Mouse (Mus musculus) embryonic fibroblast, embryonic 13.5 days (primary cell): ENCODE data around the gene Psme2. TPM values are rescaled to one million over a fixed set of nuclear protein-coding genes. Genes with fewer than 3 reads are reported as not detected.

Experiments
- H3K27ac ChIP-seq: 2 replicates; pipeline ENCODE4 v1.5.1; 2012; ENCODE audit warnings: low read length, control low read depth, inconsistent platforms; ENCODE audit not compliant: insufficient read depth
- H3K4me1 ChIP-seq: 2 replicates; pipeline ENCODE4 v1.6.1; 2011; ENCODE audit warnings: low read length; ENCODE audit not compliant: control insufficient read depth, insufficient read depth
- H3K4me3 ChIP-seq: 2 replicates; pipeline ENCODE4 v1.5.1; 2011; ENCODE audit warnings: mild to moderate bottlenecking, control low read depth, low read length; ENCODE audit not compliant: insufficient read depth
- CTCF ChIP-seq: IDR thresholded peaks from 2 replicates; pipeline ENCODE4 v1.5.1; 2011; ENCODE audit warnings: mild to moderate bottlenecking, control low read depth, low read length, moderate library complexity, borderline replicate concordance; ENCODE audit not compliant: insufficient read depth
- POLR2A ChIP-seq: IDR thresholded peaks from 2 replicates; pipeline ENCODE4 v1.6.1; 2011; ENCODE audit warnings: low read depth, mild to moderate bottlenecking, control low read depth, low read length, moderate library complexity
- polyA plus RNA-seq: library from polyadenylated mRNA; stranded (reverse); fragments of >200 nt; gene quantifications from 2 replicates; pipeline ENCODE4 v1.2.4, GENCODE M21; 2011; ENCODE audit warnings: low read depth; ENCODE audit not compliant: missing spikeins, insufficient read length

Gene Psme2
- polyA plus RNA-seq, 1 experiment: 242 TPM

DNA sequence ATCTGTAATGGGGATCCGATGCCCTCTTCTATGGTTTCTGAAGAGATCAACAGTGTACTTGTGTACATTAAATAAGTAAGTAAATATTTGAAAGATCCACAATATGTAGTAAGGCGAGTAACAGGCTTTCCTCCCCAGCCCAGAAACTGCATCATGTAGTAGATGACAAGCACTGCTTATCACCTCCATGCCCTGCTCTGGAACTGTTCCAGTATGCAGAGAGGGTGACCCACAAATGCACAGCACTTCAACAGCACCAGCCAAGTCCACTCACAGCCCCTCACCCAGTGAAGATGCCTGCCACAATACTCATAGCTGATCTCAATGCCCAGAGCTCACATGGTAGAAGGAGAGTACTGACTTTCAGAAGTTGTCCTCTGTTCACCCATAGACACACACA is 20.3 kb downstream of the Psme2 start:
- TF ChIP-seq CTCF: no peak
- no peak for TF ChIP-seq POLR2A
- Histone ChIP-seq H3K4me1 (no peaks in the 10 kb centered on the region), H3K4me3 (no peak overlapping the region), H3K27ac (no peak overlapping the region)

DNA sequence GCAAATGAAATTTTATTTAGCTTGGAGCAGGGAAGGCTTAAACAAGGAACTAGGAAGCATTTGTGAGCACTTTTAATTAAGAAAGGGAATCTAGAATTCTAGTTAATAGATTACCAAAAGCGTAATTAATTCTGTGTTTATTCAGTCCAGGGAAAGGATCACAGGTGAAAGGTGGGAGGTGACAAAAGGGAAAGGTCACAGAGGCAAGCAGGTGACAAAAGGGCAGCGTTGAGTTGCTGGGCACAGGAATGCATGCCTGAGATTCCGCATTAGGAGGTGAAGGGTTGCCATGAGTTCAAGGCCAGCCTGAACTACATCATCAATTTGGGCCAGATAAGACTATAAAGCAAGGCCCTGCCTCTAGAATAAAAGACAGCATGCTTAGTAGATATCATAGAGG is 23.4 kb downstream of the Psme2 start:
- TF ChIP-seq POLR2A (no peak), CTCF (no peak)

DNA sequence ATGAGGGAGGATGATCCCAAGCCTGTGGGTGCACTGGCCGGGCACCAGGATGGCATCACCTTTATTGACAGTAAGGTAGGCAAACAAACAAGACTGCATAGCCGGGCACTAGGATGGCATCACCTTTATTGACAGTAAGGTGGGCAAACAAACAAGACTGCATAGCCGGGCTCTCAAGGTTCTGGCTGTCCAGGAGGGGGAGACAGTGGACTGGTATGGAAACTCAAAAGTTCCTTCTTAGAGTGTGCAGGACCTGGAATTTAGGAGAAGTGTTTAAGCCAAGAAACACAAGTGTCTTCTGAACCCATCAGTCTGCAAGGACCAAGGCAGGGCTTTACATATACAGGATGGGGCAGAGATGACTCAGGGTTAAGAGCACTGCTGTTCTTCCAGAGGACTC is 25.2 kb downstream of the Psme2 start:
- H3K4me3 ChIP-seq: no peak overlapping the region
- H3K27ac ChIP-seq: no peak overlapping the region
- peaks cover 3% of the 10 kb centered on the region; the same call in 1 of the 2 replicates for H3K4me1 ChIP-seq
- TF ChIP-seq CTCF: no peak
- no peak for TF ChIP-seq POLR2A

More for the DNA sequence above, 23.4 kb downstream of the Psme2 start:
- no peak overlapping the region for H3K4me3 ChIP-seq
- no peaks in the 10 kb centered on the region for H3K4me1 ChIP-seq
- H3K27ac ChIP-seq: no peak overlapping the region

DNA sequence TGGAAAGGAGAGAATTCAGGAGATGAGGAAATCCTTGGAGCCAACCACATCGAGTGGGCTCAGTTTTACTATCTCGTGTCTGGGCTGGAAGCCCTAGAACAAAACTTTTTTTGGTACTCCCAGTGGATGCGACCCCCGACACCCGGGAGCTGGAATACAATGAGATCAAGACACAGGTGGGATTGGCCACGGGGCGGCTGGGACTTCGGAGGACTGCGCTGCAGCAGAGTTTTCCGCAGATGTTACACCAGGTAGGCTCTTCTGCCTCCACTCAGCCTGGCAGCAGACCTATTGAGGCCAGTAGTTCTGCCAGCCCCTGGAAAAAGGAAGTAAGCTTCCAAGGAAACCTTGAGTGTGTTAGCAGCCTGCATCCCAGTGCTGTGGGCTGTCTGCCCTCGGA is 27.7 kb downstream of the Psme2 start:
- no peak overlapping the region for H3K27ac ChIP-seq
- TF ChIP-seq CTCF (no peak), POLR2A (no peak)
- H3K4me3 ChIP-seq: no peak overlapping the region
- peaks cover 3% of the 10 kb centered on the region; the same call in 1 of the 2 replicates for H3K4me1 ChIP-seq

- H3K4me3 ChIP-seq: no peak overlapping the region
- TF ChIP-seq POLR2A: no peak
- no peak for TF ChIP-seq CTCF
Observed at GRCm38 (mm10) chr14:55561860-55562259, 29.1 kb downstream of the Psme2 start.

DNA sequence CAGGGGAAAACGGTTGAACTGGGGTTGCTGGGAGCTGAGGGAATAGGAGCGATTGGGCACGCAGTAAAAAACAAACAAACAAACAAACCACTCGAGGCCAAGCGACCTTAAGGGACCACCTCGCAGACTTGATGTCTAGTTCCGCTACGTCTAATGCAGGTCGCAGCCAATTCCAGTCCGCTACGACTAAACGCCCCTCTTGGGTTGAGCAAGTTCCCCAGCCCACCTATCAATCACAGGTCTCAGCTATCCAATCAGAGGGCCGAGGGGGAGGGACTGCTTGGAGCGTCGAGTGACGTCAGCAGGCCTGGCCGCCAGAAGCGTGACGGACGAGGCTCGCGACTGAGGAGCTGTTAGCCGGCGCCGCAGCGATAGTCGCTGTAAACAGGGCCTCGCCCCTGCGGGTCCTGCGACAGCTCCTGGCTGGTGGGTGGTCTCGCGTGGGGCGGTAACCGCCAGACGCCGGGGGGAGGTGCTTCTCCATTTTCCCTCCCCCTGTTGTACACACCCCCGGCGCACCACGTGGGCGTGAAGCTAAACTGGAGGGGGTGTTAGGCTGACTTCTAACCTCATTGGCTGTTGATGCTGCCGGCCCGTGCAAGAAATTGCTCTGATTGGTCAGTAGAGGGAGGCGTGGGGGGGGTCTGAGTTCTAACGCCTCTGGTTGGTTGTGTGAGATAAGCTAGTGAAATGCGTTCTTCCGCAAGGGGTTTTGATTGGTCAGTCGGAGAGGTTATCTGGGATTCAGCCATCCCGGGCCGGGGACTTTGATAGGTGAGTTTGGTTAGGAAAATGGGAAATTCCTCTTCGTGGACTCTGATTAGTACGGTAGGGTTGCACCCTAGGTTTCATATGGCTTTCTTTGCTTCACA is 30.5 kb downstream of the Psme2 start, which contains the start of gene A730061H03Rik:
TSS of gene A730061H03Rik (minus strand) at position 205 of the 872 bp plus-strand sequence.
- peak; percentile 75 for TF ChIP-seq POLR2A
- no peak for TF ChIP-seq CTCF
- Histone ChIP-seq H3K4me3 (peak within 1 kb of the TSS; percentile 80), H3K27ac (peak within 1 kb of the TSS; percentile 90), H3K4me1 (peaks cover 3% of the 10 kb centered on the region; the same call in 1 of the 2 replicates)

More at GRCm38 (mm10) chr14:55561860-55562259, 29.1 kb downstream of the Psme2 start:
- Histone ChIP-seq H3K4me1 (peaks cover 3% of the 10 kb centered on the region; the same call in 1 of the 2 replicates), H3K27ac (no peak overlapping the region)

DNA sequence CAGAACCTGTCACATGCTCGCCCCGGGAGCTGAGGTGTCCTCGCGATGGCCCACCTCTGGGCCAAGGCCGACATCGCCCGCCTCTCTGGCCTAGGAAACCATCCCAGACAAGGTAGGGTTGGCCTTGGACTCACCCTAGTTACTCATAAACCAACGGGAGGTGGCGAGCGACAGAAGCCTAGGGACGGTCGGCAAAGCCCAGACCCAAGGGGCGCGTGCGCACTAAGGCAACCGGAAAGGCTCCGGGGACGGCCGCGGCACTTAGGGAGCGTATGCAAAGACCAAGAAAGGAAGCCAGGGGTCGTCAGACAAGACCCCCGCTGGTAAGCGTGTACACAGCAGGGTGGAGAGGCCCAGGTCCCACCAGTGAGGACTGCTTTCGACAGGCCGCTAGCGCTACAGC is 31.1 kb downstream of the Psme2 start, which contains the start of gene Dcaf11:
TSS of gene Dcaf11 (plus strand) at position 208 of the 403 bp plus-strand sequence.
- TF ChIP-seq POLR2A: peak; percentile 81
- no peak for TF ChIP-seq CTCF
- Histone ChIP-seq H3K4me3 (peak within 1 kb of the TSS; percentile 80), H3K27ac (peak within 1 kb of the TSS; percentile 90), H3K4me1 (peaks cover 3% of the 10 kb centered on the region; the same call in 1 of the 2 replicates)

DNA sequence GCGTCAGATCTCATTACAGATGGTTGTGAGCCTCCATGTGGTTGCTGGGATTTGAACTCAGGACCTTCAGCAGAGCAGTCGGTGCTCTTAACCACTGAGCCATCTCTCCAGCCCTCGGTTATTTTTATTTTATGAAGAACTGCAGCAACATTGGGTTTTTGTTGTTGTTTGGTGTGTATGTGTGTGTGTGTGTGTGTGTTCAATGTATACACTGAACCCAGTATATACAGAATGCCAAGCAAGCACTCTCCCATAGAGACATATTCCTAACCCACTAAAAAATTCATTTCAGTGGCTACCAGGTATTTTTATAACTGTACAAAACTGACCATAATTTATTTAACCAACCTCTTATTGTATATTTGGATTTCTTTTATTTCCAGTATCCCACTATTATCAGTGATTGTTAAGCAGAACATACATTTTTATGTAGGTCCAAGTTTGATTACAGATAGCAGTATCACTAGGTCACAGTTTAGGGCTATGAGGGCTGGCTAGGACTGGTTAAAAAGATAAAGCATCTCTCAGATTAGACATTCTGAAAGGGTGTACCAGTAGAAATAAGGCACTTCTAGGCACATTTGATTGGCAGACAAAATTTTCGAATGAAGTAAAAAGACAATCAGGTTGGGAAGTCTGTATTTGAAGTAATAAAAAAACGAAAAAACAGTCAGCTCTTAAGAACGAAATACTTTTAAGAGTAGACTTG is 32.0 kb downstream of the Psme2 start:
- H3K4me1 ChIP-seq: peaks cover 3% of the 10 kb centered on the region; the same call in 1 of the 2 replicates
- H3K27ac ChIP-seq: no peak overlapping the region
- TF ChIP-seq CTCF (no peak), POLR2A (no peak)
- H3K4me3 ChIP-seq: no peak overlapping the region

DNA sequence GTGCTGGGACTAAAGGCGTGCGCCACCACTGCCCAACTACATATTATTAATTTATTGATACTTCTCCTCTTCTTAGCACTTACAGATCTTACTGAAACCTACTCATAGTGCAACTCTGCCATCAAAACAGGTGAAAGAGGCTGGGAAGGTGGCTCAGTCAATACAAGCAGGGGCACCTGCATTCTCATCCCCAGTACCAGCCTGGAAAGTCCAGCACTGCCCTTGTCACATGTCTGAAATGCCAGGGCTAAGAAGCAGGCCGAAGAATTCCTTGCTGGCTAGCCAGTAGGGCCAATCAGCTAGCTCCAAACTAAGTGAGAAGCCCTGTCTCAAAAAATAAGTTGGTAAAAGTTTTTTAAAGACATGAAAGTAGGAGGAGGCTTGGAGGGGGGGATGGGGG is 33.3 kb downstream of the Psme2 start:
- Histone ChIP-seq H3K27ac (no peak overlapping the region), H3K4me3 (no peak overlapping the region), H3K4me1 (peaks cover 3% of the 10 kb centered on the region; the same call in 1 of the 2 replicates)
- no peak for TF ChIP-seq CTCF
- TF ChIP-seq POLR2A: no peak
